Mouse (Mus musculus): ENCODE results near the gene Kcnc1.
A peak's percentile ranks its signal among the peaks of the same experiment; 100 is the strongest.

Gene Kcnc1

GRCm38 (mm10) chr7:46394933-46395332 is 1.4 kb upstream of the Kcnc1 start:
- DNase-seq (ENCODE audit: low spot score in 2 of 2) = no peak

GRCm38 (mm10) chr7:46395571-46395970 is 726 bp upstream of the Kcnc1 start:
- no peak for DNase-seq (ENCODE audit: low spot score in 2 of 2)

GRCm38 (mm10) chr7:46396928-46397731 is 833 bp downstream of the Kcnc1 start:
- DNase-seq (ENCODE audit: low spot score in 2 of 2) = peak in 1 of 2 experiments; percentile 64

- peak in 1 of 2 experiments; percentile 70 for DNase-seq (ENCODE audit: low spot score in 2 of 2)
Measured at GRCm38 (mm10) chr7:46397732-46398333, 1.5 kb downstream of the Kcnc1 start.

- DNase-seq (ENCODE audit: low spot score in 2 of 2) = no peak
Measured at GRCm38 (mm10) chr7:46398612-46399011, 2.3 kb downstream of the Kcnc1 start.

- no peak for DNase-seq (ENCODE audit: low spot score in 2 of 2)
Measured at GRCm38 (mm10) chr7:46399676-46400075, 3.4 kb downstream of the Kcnc1 start.

GRCm38 (mm10) chr7:46400346-46400745 is 4.0 kb downstream of the Kcnc1 start:
- no peak for DNase-seq (ENCODE audit: low spot score in 2 of 2)

- no peak for DNase-seq (ENCODE audit: low spot score in 2 of 2)
Measured at GRCm38 (mm10) chr7:46401371-46402180, 5.3 kb downstream of the Kcnc1 start.

GRCm38 (mm10) chr7:46403616-46404485 is 7.6 kb downstream of the Kcnc1 start:
- DNase-seq (ENCODE audit: low spot score in 2 of 2) = no peak

GRCm38 (mm10) chr7:46404756-46405155 is 8.5 kb downstream of the Kcnc1 start:
- no peak for DNase-seq (ENCODE audit: low spot score in 2 of 2)

GRCm38 (mm10) chr7:46408606-46409005 is 12.3 kb downstream of the Kcnc1 start:
- DNase-seq (ENCODE audit: low spot score in 2 of 2) = no peak

GRCm38 (mm10) chr7:46409204-46409789 is 13.0 kb downstream of the Kcnc1 start:
- no peak for DNase-seq (ENCODE audit: low spot score in 2 of 2)

- DNase-seq (ENCODE audit: low spot score in 2 of 2) = no peak
Measured at GRCm38 (mm10) chr7:46410727-46411126, 14.4 kb downstream of the Kcnc1 start.

- no peak for DNase-seq (ENCODE audit: low spot score in 2 of 2)
Measured at GRCm38 (mm10) chr7:46412823-46413222, 16.5 kb downstream of the Kcnc1 start.

- no peak for DNase-seq (ENCODE audit: low spot score in 2 of 2)
Measured at GRCm38 (mm10) chr7:46413959-46414725, 17.8 kb downstream of the Kcnc1 start.

- peak in 1 of 2 experiments; percentile 41 for DNase-seq (ENCODE audit: low spot score in 2 of 2)
Measured at GRCm38 (mm10) chr7:46415818-46416425, 19.6 kb downstream of the Kcnc1 start.

- DNase-seq (ENCODE audit: low spot score in 2 of 2) = no peak
Measured at GRCm38 (mm10) chr7:46417467-46417866, 21.2 kb downstream of the Kcnc1 start.

GRCm38 (mm10) chr7:46418102-46418622 is 21.9 kb downstream of the Kcnc1 start:
- no peak for DNase-seq (ENCODE audit: low spot score in 2 of 2)

GRCm38 (mm10) chr7:46421535-46421934 is 25.2 kb downstream of the Kcnc1 start:
- peak in 1 of 2 experiments; percentile 53 for DNase-seq (ENCODE audit: low spot score in 2 of 2)
